ENCODE assay signal across 18 mouse cellular contexts in genomic region chr5:13432574-13432973, GRCm38 (mm10).
"Had no signal": no experiment of that assay in that cellular context is flagged by ENCODE, and none has a peak within 500 bp of the region (broad histone marks: within the 10 kb centered on the region; RNA-seq: fewer than 3 reads in every experiment).

No protein-coding gene starts in this region.

- H3K36me3 ChIP-seq: limb, embryonic 13.5 days; liver, embryonic 13.5 days; midbrain, embryonic 13.5 days; stomach, embryonic 15.5 days had no signal

- H3K4me2 ChIP-seq: limb, embryonic 13.5 days; liver, embryonic 13.5 days; midbrain, embryonic 13.5 days; stomach, embryonic 15.5 days had no signal

- H3K27ac ChIP-seq: limb, embryonic 13.5 days; liver, embryonic 13.5 days; midbrain, embryonic 13.5 days; stomach, embryonic 15.5 days had no signal

- H3K4me1 ChIP-seq: limb, embryonic 13.5 days; liver, embryonic 13.5 days; midbrain, embryonic 13.5 days; stomach, embryonic 15.5 days had no signal

- H3K27me3 ChIP-seq: limb, embryonic 13.5 days; liver, embryonic 13.5 days; midbrain, embryonic 13.5 days; stomach, embryonic 15.5 days had no signal

- H3K9ac ChIP-seq: limb, embryonic 13.5 days; liver, embryonic 13.5 days; midbrain, embryonic 13.5 days; stomach, embryonic 15.5 days had no signal

- H3K4me3 ChIP-seq: limb, embryonic 13.5 days; liver, embryonic 13.5 days; midbrain, embryonic 13.5 days; stomach, embryonic 15.5 days had no signal

- DNase-seq: kidney, adult 2 months; kidney, postnatal 14 days; kidney, postnatal 4 days; left cerebral cortex, postnatal 4 days; liver, embryonic 13.5 days; lung, adult 2 months; lung, postnatal 14 days; lung, postnatal 4 days; right cerebral cortex, adult 18-20 months; right cerebral cortex, postnatal 14 days; right cerebral cortex, postnatal 4 days; spleen, adult 18-20 months; thymus, postnatal 25 days had no signal

- ATAC-seq: intestine, postnatal 0 days; midbrain, embryonic 13.5 days; midbrain, embryonic 16.5 days had no signal

- H3K9me3 ChIP-seq: limb, embryonic 13.5 days; liver, embryonic 13.5 days; midbrain, embryonic 13.5 days; stomach, embryonic 15.5 days had no signal
